Mouse (Mus musculus) thymus, postnatal 14 days (tissue): ENCODE measurements around the gene Epop.
A peak's percentile ranks its signal among the peaks of the same experiment; 100 is the strongest.
"Not testable (repeated sequence)": the region's sequence is repeated elsewhere in the genome, so short reads cannot be mapped to it uniquely, and the experiment has no call there.

Source experiments
- DNase-seq: peaks from one replicate; pipeline ENCODE4 v3.0.0; 2021

Epop gene

DNA sequence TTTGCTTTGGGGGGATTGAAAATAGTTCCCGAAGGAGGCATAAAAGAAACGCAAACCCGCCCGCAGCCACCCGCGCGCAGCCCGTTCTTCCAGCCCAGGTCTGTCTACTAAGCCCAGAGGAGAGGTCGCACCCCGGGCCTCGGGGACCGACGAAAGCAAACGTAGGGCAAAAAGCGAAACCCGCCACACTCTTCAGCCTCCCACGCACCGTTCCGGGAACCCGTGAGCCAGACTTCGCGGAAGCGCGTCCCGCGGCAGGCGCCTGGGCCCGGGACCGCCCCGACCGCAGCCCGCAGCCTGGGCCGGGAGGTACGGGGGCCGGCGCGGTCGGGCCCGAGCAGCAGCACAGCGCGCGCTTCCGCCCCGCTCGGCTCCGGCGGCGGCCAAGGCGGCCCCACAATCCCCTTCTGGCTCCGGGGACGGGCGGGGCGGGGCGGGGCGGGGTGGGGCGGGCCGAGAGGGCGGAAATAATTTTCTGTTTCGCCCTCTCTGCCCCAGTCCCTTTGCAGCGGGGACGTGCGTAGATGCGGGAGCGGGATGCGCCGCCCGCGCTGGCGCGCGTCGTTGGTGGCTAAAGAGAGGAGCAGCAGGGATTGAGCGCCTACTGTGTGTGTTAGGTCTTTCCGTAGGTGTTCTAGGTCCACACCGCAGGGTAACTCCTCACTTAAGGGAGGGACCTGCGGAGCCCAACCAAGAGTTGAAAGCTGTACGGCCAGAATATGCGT, 30.6 kb upstream of the Epop start:
- DNase-seq: peak; percentile 83

DNA sequence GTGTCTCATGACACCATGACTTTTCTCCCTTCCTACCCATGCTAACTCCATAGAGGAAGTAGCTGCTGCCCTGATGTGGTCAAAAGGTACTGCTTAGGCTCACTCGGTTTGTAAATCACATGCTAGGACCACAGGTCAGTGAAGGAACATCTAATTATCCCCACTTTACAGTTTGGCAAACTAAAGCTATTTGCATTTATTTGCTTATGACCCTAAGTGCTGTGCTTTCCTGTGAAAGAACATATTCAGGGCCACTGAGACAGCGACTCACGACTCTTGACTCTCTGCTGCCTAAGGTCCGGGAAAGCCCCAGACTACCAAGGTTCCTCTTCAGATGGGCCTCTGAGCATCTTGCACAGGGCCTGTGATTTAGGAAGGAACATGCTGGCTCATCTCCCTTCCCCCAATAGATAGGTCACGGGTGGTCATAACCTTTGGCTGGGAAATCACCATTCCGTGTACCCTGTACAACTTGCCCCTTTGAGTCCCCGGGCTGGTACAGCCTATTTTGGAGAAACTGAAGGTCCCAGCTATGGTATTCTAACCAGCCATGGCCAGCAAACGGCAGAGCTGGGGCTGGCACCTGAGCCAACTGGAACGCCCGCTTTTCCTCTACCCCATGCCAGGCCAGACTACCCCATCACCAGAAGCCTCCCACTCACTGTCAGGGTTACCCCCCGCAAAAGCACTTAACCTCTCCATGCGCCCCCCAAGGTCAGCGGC, 29.9 kb upstream of the Epop start:
- DNase-seq: no peak

DNA sequence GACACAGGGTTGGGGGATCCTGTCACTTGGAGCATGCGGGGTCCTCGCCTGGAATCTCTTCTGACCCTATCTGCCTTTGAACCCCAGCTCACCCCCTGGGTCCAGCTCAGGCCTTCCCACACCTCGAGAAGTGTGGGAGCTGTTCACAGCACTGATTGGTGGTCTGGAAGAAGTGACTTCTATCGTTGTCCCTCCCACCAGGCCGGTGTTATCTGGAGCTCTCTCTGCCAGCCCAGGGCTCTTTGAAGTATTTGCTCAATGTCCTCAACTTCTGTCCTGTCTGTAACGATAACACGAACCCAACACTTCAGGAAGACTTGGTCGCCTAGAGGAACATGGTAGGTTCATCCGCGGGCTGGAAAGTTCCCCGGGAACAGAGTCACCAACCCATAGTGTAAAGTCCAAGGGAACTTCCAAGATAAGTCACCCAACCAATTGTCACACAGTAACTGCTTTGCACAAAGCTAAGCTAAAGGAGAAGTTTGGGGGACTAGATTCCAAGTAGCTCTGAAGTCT, 29.3 kb upstream of the Epop start:
- no peak for DNase-seq

DNA sequence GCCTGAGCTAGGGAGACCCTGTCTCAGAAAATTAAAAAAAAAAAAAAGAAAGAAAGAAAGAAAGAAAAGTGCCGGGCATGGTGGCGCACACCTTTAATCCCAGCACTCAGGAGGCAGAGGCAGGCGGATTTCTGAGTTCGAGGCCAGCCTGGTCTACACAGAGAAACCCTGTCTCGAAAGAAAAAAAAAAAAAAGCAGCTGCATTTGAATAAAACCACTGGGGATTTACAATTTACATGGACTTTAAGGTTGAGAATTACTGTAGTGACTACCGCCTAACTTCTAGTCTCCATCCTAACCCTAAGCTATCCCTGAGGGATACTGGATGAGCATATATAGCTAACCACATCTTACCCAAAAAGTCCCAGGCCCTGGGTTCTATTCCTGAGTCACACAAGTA, 28.5 kb upstream of the Epop start:
- not testable (repeated sequence) for DNase-seq

DNA sequence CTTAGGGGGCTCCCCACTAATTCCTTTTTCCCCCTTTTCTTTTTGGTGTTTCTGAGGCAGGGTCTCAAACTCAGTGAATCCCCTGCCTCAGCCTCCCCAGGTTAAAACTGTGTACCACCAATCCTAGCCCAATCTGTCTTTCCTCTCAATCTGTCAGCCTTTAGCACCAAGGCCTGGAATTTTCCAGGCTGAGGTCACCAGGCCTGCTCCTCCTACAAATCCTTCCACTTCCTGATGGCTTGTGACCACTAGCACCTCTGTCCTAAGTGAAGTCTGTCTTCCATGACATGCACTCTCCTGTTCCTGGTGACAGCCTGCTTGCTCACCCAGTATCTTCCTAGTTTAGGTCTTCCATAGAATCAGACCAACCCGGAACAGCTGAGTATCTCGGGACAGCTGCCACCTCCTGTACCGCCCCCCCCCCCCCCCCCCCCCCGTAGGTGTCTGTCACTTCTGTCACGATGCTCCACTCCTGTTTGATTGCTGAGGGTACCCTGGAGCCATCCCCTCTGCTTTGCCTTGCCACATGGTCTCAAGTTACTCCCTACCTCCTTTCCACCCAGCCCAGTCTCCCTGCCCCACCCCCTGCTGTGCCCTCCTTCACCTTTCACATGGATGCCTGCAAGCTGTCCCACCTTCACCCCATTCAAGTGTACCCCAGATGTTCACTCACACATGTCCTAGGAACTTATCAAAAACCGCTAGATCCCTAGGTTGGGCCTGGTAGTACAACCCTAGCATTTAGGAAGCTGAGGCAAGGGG, 27.9 kb upstream of the Epop start:
- no peak for DNase-seq

DNA sequence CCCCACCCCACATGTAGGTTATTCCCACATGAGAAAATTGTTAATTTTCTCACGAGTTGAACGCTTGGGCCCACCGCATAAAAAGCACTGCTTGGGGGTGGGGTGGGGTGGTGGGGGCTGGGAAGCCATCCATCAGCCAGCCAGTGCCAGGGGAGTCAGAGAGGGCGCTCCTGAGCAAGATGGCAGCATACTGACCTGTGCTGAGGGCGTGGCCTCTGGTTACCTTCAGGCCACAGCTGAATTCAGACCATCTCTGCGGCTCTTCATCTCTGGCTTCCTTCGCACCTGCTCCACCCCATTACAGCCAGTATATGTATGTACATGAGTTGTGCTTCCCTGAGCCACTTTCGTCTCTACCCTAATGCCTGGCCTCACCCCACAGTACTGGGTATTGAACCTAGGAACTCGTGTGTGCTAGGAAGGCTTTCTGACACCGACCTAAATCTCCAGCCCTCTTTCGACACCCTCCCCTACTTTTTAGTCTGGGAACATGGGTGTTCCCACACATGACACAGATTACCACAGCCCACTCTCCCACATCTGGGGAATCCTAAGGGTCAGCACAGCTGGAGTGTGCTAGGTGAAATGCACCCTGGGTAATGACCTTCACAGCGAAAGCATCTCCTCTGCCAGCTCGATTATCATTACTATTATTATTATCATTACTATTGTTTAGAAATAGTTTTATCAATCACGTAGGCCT, 26.9 kb upstream of the Epop start:
- DNase-seq: no peak

DNA sequence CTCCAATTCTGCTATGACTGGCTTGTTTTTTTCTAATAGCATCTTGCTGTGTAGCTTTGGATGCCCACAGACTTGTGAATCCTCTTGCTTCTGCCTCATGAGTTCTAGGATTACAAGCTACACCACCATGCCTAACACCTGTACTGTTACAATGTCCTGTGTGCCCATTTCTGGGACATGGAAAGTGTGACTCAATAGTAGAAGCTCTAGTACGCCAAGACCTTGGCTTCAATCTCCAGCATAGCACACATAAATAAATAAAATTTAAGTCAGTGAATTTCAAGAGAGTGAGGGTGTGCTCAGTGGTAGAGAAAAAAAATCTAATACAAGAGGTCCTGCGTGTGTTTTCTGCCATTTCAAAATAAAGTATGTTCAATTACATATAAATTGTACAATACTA, 24.7 kb upstream of the Epop start:
- no peak for DNase-seq

DNA sequence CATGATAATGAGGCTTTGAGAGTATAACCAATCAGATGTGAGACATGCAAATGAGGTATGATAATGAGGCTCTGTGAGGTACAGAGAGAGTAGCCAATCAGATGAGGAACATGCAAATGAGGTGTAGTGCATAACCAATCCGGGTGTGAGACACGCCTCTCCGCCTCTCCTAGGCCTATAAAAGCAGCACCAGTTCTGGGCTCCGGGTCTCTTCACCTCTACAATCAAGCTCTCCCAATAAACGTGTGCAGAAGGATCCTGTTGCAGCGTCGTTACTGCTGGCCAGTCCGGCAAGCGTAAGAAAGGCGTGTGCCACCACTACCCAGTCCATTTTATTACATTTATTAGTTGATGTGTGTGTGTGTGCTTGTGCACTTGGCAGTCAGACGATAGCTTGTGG, 23.9 kb upstream of the Epop start:
- DNase-seq: not testable (repeated sequence)

DNA sequence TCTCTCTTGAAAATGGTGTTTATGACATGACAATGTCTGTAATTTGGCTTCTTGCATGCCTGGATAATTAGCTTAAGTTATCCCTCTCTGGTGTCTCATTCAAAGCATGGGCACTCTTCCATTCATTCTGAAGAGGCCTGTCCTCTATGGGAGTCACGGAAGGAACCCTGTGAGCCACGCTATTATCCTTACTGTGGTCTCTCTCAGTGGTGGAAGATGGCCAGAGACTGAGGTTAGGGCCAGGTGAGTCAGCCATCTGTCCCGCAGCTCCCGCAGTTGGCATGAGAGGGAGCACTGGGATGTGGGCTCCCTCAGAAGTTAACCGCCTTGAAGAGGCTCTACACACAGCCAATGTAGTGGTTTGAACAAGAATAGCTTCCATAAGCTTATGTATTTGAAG, 20.8 kb upstream of the Epop start:
- no peak for DNase-seq

DNA sequence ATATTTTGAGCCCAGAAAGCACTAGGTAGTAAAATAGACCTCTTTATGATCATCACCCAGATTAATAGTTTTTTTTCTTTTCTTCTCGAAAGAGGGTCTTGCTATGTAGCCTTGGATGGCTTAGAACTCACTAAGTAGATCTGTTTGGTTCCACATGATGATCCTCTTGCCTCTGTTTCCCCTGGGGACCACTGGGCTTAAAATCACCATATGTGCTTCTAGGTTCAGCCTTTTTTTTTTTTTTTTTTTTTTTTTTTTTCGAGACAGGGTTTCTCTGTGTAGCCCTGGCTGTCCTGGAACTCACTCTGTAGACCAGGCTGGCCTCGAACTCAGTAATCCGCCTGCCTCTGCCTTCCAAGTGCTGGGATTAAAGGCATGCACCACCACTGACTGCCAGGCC, 19.0 kb upstream of the Epop start:
- not testable (repeated sequence) for DNase-seq

DNA sequence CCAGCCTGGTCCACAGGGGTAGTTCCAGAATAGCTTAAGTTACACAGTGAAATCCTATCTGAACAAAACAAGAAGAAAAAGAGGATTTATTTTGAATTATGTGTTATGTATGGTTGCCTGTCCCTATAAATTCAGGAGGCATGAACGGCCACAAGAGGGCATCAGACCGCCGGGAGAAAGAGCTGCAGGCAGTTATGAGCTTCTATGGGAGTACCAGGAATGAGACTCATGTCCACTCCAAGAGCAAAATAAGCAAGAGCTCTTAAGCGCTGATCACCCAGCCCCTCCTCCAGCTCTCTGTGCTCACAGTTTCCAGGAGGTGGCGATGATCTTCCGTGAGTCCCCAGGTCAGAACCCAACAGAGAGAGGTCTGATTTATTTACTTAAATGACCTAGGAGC, 15.3 kb upstream of the Epop start:
- DNase-seq: peak; percentile 82

DNA sequence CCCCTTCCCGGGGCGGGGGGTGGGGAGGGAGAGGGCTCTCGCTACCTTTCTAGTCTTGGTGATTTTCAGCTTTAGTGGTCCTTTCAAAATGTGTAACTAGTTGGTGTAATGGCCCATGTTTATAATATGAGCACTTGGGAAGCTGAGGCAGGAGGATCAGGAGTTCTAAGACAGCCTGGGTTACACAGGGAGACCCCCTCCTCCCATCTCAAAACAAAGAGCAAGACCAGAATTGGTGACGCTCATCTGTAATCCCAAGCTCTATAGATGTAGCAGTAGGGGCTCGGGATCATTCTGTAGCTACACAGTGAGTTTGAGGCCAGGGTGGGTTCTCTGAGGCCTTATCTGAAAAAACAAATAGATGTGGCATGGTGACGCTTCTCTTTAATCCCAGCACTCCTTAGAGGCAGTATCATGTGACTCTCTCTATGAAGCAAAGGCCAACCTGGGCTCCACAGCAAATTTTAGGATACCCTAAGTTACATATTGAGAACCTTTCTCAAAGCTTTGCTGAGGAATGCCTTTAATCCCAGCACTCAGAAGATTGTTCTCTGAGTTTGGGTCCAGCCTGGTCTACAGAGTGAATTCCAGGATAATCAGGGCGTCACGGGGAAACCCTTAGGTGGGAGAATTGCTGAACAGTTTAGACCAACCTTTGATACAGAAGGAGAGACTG, 14.0 kb upstream of the Epop start:
- no peak for DNase-seq

DNA sequence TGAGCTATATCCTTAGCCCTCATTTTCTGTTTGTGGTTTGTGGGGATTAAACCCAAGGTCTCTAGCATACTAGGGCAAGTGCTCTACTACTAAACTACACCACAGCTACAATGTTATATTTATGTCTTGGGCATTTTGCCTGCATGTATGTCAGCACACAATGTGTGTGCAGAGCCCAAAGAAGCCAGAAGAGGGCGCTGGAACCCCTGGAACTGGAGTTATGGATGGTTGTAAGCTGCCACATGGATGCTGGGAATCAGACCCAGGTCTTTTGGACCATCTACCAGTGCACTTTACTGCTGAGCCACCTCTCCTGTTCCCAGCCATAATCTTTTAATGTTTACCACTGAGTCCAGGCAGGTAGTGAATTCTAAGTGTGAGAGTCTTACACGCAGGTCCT, 13.2 kb upstream of the Epop start:
- no peak for DNase-seq

DNA sequence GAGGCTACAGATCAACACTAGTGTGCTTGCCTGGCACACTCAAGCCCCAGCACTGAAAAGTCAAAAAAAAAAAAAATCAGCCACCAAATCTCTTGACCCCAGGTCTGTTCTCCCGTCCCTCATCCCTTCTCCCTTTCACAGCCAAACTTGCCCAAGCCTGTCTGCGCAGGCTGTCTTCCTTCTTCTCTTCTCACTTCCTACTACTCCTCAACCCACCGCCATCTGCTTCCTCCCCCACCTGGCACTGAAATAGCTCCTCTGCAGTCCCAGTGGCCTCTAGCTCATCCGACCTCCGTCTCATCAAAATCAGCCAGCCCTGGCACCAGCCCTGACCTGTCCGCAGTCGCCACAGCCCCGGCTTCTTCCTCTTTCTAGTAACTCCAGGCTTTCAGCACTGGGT, 12.2 kb upstream of the Epop start:
- no peak for DNase-seq

DNA sequence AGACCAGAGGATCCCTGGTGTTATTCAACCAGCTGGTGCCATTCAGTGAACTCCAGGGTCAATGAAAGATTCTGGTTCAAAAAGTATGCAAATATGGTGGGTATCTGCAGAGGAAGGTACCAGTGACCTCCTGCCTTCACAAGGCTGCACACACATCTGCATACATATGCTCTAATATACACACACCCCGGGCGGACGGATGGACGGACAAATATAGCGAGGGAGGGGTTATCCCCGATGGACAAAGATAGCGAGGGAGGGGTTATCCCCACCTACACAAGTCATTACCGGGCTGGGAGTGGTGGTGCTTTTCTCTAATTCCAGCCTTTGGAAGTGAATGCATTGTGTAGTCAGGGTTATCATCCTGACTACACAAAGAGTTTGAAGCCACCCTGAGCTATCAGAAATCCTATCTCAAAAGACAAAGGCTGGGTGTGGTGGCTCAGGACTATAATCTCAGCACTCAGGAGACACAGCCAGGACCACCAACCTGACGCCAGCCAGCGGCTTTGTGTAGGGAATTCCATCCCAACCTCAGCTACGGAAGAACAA, 6.0 kb upstream of the Epop start:
- DNase-seq: no peak

DNA sequence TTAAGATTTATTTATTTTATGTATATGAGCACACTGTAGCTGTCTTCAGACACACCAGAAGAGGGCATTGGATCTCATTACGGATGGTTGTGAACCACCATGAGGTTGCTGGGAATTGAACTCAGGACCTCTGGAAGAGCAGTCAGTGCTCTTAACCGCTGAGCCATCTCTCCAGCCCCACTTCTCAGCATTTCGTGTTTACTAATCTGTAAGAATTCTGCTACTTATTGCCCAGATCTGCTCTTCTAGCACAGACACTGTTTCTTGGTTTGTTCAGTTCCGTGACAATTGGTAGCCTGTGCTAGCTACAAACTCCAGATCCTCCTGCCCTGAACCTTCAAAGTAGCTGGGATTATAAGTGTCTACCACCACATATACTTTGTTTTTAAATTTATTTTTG, 2.9 kb upstream of the Epop start:
- not testable (repeated sequence) for DNase-seq

DNA sequence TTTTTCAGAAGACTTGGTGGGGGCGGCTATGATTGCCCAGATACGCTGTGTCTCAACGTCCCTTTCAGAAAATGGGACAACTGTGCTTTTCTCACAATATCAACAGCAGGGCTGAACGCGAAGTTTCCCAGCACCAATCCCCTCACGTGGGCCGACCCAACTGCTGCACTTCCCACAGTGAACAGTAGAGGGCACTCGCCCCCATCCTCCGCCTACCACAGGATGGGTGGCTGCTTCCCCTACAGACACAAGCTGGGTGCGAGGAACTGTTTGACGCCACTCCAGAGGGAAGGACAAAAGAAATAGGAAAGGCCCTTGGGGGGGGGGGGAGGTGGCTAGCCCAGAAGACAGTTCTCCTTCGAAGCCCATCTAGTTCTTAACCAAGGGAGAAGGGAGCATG, 2.4 kb upstream of the Epop start:
- peak; percentile 87 for DNase-seq

DNA sequence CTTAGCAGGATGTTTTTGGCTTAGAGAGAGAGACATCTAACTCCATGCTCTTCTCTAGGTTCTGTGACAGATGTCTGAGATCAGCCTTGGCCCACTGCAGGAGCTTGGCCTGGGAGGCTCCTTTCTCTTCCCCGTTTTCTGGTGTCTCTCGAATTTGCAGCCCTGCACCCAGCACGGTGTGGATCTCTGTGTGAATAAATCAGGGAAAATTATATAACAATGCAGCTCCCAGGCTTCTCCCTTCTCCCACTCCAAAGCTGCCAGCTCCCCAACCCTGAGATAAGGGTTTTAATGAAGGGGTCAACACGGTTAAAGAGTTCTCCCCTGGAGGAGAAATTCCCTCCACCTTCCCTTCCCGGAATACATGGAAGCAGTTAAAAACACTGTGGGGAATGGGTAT, 2.0 kb upstream of the Epop start:
- no peak for DNase-seq

DNA sequence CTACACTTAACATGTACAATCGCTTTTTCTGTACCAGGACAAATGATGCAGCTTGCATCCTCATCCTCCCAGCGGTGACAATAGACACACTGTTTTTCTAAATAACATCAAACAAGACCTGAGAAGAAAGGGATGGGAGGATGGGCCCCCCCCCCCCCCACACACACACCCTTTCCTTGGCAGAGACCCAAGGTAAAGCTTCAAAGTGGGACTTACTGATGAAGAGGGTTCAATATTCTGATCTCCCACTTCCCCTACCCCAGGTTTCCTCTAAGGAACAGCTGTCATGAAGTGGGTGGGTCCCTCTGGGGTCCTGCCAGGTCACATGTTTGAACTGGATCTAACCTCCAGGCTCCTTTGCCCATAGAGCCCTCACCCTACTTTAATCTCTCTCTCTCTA, 1.5 kb upstream of the Epop start:
- no peak for DNase-seq

DNA sequence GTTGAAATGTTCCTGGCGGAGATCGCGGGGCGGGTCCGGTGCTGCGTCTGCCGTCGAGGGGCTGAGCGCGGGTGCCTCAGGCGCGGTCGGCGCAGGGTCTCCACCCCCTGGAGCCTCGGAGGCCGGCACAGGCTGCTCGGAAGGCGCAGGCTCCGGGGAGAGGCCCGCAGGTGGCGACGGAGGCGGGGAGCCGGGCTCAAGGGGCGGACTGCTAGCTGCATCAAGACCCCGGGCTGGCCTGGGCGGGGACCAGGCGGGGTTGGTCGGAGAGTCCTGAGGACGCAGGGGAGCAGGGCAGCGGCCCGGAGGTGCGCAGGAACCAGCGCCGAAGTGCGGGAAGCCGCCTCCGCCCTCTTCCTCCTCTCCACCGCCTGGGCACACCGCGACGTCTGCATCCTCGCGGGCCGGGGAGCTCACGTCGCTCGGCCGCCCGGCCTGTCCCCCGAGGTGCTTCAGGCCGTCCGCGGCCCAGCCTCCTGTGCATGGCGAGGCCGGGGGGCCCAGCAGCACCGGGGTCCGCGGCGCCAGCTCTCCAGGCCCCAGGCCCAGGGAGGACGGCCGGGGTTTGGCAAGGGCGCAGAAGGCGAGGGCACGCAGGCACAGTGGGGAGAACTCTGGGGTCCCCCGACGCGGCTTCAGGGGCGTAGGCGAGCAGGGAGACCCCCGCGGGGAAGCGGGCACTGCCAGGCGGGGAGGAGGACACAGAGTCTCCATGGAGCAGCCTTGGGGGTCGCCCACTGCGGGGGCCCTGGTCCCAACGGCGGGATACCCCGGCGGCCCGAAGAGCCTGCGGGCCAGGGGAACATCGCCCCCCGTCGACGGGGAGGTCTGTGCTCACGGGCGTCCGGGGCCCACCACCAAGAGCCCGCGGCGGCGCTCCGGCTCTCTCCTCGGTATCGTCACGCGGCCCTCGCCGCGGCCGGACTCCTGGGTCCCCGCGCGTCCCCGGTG, 659 bp downstream of the Epop start:
- DNase-seq: peak; percentile 21

DNA sequence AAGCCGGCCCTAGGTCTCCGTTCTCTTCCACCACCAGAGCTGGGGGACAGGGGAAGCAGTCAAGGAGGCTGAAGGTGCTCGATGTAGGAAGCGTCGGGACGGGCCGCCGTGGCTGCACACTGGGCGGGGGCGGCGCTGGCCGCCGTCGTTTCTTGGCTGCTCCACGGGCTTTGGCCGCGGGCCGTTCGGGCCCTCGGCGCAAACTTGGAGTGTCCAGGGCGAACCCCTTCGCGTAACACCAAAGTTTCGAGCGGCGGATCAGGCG, 1.3 kb downstream of the Epop start:
- no peak for DNase-seq
